ENCODE assay signal across 22 mouse cellular contexts in genomic region chr10:71058070-71058469, GRCm38 (mm10).
A peak's percentile ranks its signal among the peaks of the same experiment; 100 is the strongest.
DNase-seq lines count a peak whose midpoint lies in the region; ATAC-seq lines count a peak whose summit lies in the region.
"Had no signal": no experiment of that assay in that cellular context is flagged by ENCODE, and none has a peak within 500 bp of the region (broad histone marks: within the 10 kb centered on the region; RNA-seq: fewer than 3 reads in every experiment).

No protein-coding gene starts in this region.

- H3K9ac ChIP-seq in heart, embryonic 13.5 days = peak overlapping the region; percentile 40; the same call in 1 of the 2 replicates
- H3K9ac ChIP-seq: embryonic facial prominence, embryonic 15.5 days; hindbrain, embryonic 14.5 days; liver, embryonic 14.5 days; lung, embryonic 15.5 days; neural tube, embryonic 15.5 days; stomach, embryonic 15.5 days had no signal

- H3K4me1 ChIP-seq in heart, embryonic 13.5 days = peaks cover 71% of the 10 kb centered on the region

- H3K27me3 ChIP-seq in heart, embryonic 13.5 days (replicated peaks) = no peaks in the 10 kb centered on the region
- H3K27me3 ChIP-seq: embryonic facial prominence, embryonic 15.5 days; limb, embryonic 13.5 days; lung, embryonic 15.5 days; neural tube, embryonic 15.5 days; stomach, embryonic 15.5 days had no signal

- no peak overlapping the region for H3K4me3 ChIP-seq in heart, embryonic 13.5 days
- H3K4me3 ChIP-seq: embryonic facial prominence, embryonic 15.5 days; limb, embryonic 13.5 days; lung, embryonic 15.5 days; neural tube, embryonic 15.5 days; stomach, embryonic 15.5 days had no signal

- H3K4me2 ChIP-seq in heart, embryonic 13.5 days = peak overlapping the region; percentile 43; the same call in 1 of the 2 replicates
- H3K4me2 ChIP-seq: embryonic facial prominence, embryonic 15.5 days; hindbrain, embryonic 14.5 days had no signal

- H3K27ac ChIP-seq in heart, embryonic 13.5 days (replicated peaks) = peak overlapping the region; percentile 59
- H3K27ac ChIP-seq: hindbrain, embryonic 14.5 days; liver, embryonic 14.5 days had no signal

- WGBS in heart, embryonic 13.5 days = 50% methylated on average over 5 of the region's 5 CpGs

- H3K9me3 ChIP-seq in heart, embryonic 13.5 days = no peaks in the 10 kb centered on the region
- H3K9me3 ChIP-seq: embryonic facial prominence, embryonic 15.5 days; limb, embryonic 13.5 days; lung, embryonic 15.5 days; neural tube, embryonic 15.5 days; stomach, embryonic 15.5 days had no signal

- no peak; the same call in 1 of the 2 replicates for ATAC-seq in heart, embryonic 13.5 days (ENCODE audit: extremely low read depth, insufficient number of reproducible peaks, low FRiP score, low TSS enrichment)
- no peak for ATAC-seq in erythroid progenitor cell, adult 5-6 weeks (replicated peaks; ENCODE audit: low FRiP score, poor library complexity, severe bottlenecking)
- ATAC-seq: forebrain, embryonic 16.5 days had no signal

- H3K36me3 ChIP-seq in heart, embryonic 13.5 days = no peaks in the 10 kb centered on the region
- H3K36me3 ChIP-seq: embryonic facial prominence, embryonic 15.5 days; limb, embryonic 13.5 days; lung, embryonic 15.5 days; neural tube, embryonic 15.5 days; stomach, embryonic 15.5 days had no signal

- peak; percentile 90 for DNase-seq in heart, adult 11 months
- DNase-seq in heart, adult 18-20 months = no peak
- DNase-seq in kidney, adult 9 months = peak; percentile 37
- no peak for DNase-seq in kidney, adult 11 months
- DNase-seq in heart, postnatal 4 days = peak; percentile 31
- no peak for DNase-seq in thymus, postnatal 25 days
- DNase-seq: cerebellum, adult 11 months; cerebellum, adult 9-11 months; layer of hippocampus, postnatal 36 days; right cerebral cortex, adult 18-20 months; right cerebral cortex, postnatal 4 days; thymus, adult 2 months had no signal

Comparison
In these comparisons a context has a peak if more than half of its experiments do, and no peak if none do; other contexts are left out.
1. DNase-seq: peak in heart, adult 11 months (single experiment), kidney, adult 9 months (single experiment) and heart, postnatal 4 days (single experiment); none in heart, adult 18-20 months (0 of 2), kidney, adult 11 months (single experiment) and thymus, postnatal 25 days (single experiment).